Mouse (Mus musculus) cerebellum, adult 2 months (tissue): ENCODE measurements around the gene Ppp1r13b.

Experiments
- CTCF ChIP-seq: fragments of 200-500 bp; IDR thresholded peaks from 2 replicates; pipeline ENCODE4 v1.5.1; 2011; ENCODE audit warnings: low read depth, mild to moderate bottlenecking, control low read depth, low read length, moderate library complexity, borderline replicate concordance; ENCODE audit not compliant: insufficient read depth
- POLR2A ChIP-seq: fragments of 200-500 bp; IDR thresholded peaks from 2 replicates; pipeline ENCODE4 v1.6.1; 2011; ENCODE audit warnings: low read length, control low read depth, borderline replicate concordance; ENCODE audit not compliant: insufficient read depth

- no peak for TF ChIP-seq CTCF
- no peak for TF ChIP-seq POLR2A
Measured at GRCm38 (mm10) chr12:111785174-111785573, 122.7 kb downstream of the Ppp1r13b start.
